Mouse (Mus musculus) kidney, embryonic 16.5 days (tissue): ENCODE results near the gene Slc22a4. TPM values are rescaled to one million over a fixed set of nuclear protein-coding genes. Genes with fewer than 3 reads are reported as not detected.
A peak's percentile ranks its signal among the peaks of the same experiment; 100 is the strongest.
"Not testable (repeated sequence)": the region's sequence is repeated elsewhere in the genome, so short reads cannot be mapped to it uniquely, and the experiment has no call there.

Experiments used
- ATAC-seq: fragments of 200-750 bp; cut with Nextera tagmentation; 2 replicates; pipeline ENCODE4 v1.8.0; 2017; ENCODE audit warnings: moderate TSS enrichment; ENCODE audit not compliant: low FRiP score, low TSS enrichment
- H3K27ac ChIP-seq: fragments of 300-500 bp; sonication (generic); 2 replicates; pipeline ENCODE4 v1.5.1; 2014; ENCODE audit warnings: low read length
- H3K27me3 ChIP-seq: fragments of 300-500 bp; sonication (generic); 2 replicates; pipeline ENCODE4 v1.6.1; 2014; ENCODE audit warnings: low read length, control low read depth, mixed read lengths; ENCODE audit not compliant: insufficient read depth
- H3K36me3 ChIP-seq: fragments of 300-500 bp; sonication (generic); 2 replicates; pipeline ENCODE4 v1.6.1; 2014; ENCODE audit warnings: low read length, control low read depth, mixed read lengths; ENCODE audit not compliant: insufficient read depth
- H3K4me1 ChIP-seq: fragments of 300-500 bp; sonication (generic); 2 replicates; pipeline ENCODE4 v1.6.1; 2014; ENCODE audit warnings: low read length, control low read depth, mixed read lengths; ENCODE audit not compliant: insufficient read depth
- H3K4me2 ChIP-seq: fragments of 300-500 bp; sonication (generic); replicated peaks from 2 replicates; pipeline ENCODE4 v1.6.1; 2014; ENCODE audit warnings: low read depth, low read length
- H3K4me3 ChIP-seq: fragments of 300-500 bp; sonication (generic); 2 replicates; pipeline ENCODE4 v1.5.1; 2014; ENCODE audit warnings: mild to moderate bottlenecking, low read length
- H3K9ac ChIP-seq: fragments of 300-500 bp; sonication (generic); replicated peaks from 2 replicates; pipeline ENCODE4 v1.6.1; 2014; ENCODE audit warnings: low read length
- H3K9me3 ChIP-seq: fragments of 300-500 bp; sonication (generic); 2 replicates; pipeline ENCODE4 v1.6.1; 2016; ENCODE audit warnings: low read length, control low read depth
- WGBS: fragments of 180-500 bp; shearing (Covaris S2); extraction: QIAGEN DNeasy Blood & Tissue Kit; methylation state at CpG from one replicate; pipeline ENCODE4 v1.1.7; 2014; 5-methylcytosine and 5-hydroxymethylcytosine counted together
- polyA plus RNA-seq: library from polyadenylated mRNA; unstranded; fragments of >200 nt; fragmentation: Nextera tagmentation; extraction: Ambion mirVana; gene quantifications from 2 replicates; pipeline ENCODE4 v1.2.1, GENCODE M21; 2015

Gene Slc22a4
- polyA plus RNA-seq, 1 experiment from 2014 or later = 1.00 TPM

GRCm38 (mm10) chr11:53992264-53992663 is 35.6 kb downstream of the Slc22a4 start:
- Histone ChIP-seq H3K36me3 (no peaks in the 10 kb centered on the region), H3K4me3 (no peak overlapping the region), H3K4me1 (no peaks in the 10 kb centered on the region), H3K27ac (no peak overlapping the region), H3K27me3 (no peaks in the 10 kb centered on the region; the same call in 1 of the 2 replicates), H3K9ac (no peak overlapping the region), H3K9me3 (no peaks in the 10 kb centered on the region), H3K4me2 (no peak overlapping the region)
- 74% methylated on average over 4 of the region's 4 CpGs for WGBS
- ATAC-seq = no peak

DNA sequence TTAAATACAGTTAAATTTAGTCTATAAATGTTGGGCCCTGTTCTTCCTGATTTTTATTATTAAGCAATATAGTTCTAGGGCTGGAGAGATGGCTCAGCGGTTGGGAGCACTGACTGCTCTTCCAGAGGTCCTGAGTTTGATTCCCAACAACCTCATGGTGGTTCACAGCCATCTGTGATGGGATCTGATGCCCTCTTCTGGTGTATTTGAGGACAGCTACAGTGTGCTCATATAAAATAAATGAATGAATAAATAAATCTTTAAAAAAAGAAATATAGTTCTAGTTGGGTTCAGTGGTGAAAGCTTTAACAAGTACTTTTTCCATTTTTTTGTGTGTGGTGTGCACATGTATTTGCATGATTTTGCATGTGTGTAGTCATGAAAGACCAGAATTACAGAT is 38.7 kb downstream of the Slc22a4 start:
- WGBS = 76% methylated on average over 1 of the region's 1 CpGs
- H3K27me3 ChIP-seq = no peaks in the 10 kb centered on the region
- ATAC-seq = no peak
- H3K27ac ChIP-seq = no peak overlapping the region
- no peak overlapping the region for H3K4me2 ChIP-seq
- H3K36me3 ChIP-seq = no peaks in the 10 kb centered on the region
- no peak overlapping the region for H3K4me3 ChIP-seq
- no peaks in the 10 kb centered on the region for H3K9me3 ChIP-seq
- H3K9ac ChIP-seq = no peak overlapping the region
- no peaks in the 10 kb centered on the region for H3K4me1 ChIP-seq

- 59% methylated on average over 4 of the region's 4 CpGs for WGBS
- no peak for ATAC-seq
- no peak overlapping the region for H3K27ac ChIP-seq
Measured at GRCm38 (mm10) chr11:53988081-53988480, 39.8 kb downstream of the Slc22a4 start.

DNA sequence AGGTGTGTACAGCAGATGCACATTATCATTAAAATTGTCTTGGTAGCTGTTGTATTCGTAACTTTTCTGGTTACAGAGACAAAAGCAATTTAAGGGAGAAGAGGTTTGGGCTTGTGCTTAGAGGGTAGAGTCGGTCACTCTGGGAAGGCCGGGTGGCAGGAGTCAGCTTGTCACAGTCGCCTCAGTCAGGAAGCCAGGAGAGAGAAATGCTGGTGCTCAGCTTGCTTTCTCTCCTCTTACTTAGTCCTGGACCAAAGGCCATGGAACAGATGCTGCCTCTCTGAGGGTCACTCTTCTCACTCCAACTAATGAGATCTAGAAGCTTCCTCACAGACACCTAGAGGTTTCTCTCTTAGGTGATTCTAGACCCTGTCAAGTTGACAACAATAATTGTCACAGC is 46.5 kb downstream of the Slc22a4 start:
- Histone ChIP-seq H3K9ac (no peak overlapping the region), H3K27ac (no peak overlapping the region), H3K4me3 (no peak overlapping the region), H3K9me3 (no peaks in the 10 kb centered on the region), H3K4me1 (peaks cover 9% of the 10 kb centered on the region; the same call in 1 of the 2 replicates), H3K4me2 (no peak overlapping the region), H3K27me3 (no peaks in the 10 kb centered on the region), H3K36me3 (no peaks in the 10 kb centered on the region)
- ATAC-seq = no peak
- WGBS = 84% methylated on average over 4 of the region's 4 CpGs

More at GRCm38 (mm10) chr11:53988081-53988480, 39.8 kb downstream of the Slc22a4 start:
- no peaks in the 10 kb centered on the region for H3K9me3 ChIP-seq
- no peak overlapping the region for H3K9ac ChIP-seq
- H3K4me1 ChIP-seq = no peaks in the 10 kb centered on the region
- H3K27me3 ChIP-seq = no peaks in the 10 kb centered on the region
- no peak overlapping the region for H3K4me3 ChIP-seq
- H3K36me3 ChIP-seq = no peaks in the 10 kb centered on the region
- no peak overlapping the region for H3K4me2 ChIP-seq

GRCm38 (mm10) chr11:53979788-53980621 is 47.9 kb downstream of the Slc22a4 start, which contains the start of gene Slc22a21:
TSS of gene Slc22a21 (minus strand) at chr11:53980332.
- H3K27me3 ChIP-seq = no peaks in the 10 kb centered on the region
- peak within 1 kb of the TSS; percentile 77 for H3K9ac ChIP-seq
- H3K36me3 ChIP-seq = no peaks in the 10 kb centered on the region
- H3K4me2 ChIP-seq = peak within 1 kb of the TSS; percentile 97
- H3K9me3 ChIP-seq = no peaks in the 10 kb centered on the region
- peak; percentile 98 for ATAC-seq
- peak within 1 kb of the TSS; percentile 71 for H3K4me3 ChIP-seq
- H3K27ac ChIP-seq = 0 out of 2 replicates have a peak within 1 kb of the TSS, but pooled peaks have one; percentile 65
- 3% methylated on average over 73 of the region's 73 CpGs for WGBS
- H3K4me1 ChIP-seq = peaks cover 9% of the 10 kb centered on the region; the same call in 1 of the 2 replicates

GRCm38 (mm10) chr11:53979456-53979787 is 48.5 kb downstream of the Slc22a4 start:
- under 1% methylated on average over 23 of the region's 23 CpGs for WGBS
- peak; percentile 32; the same call in 1 of the 2 replicates for ATAC-seq

GRCm38 (mm10) chr11:53977672-53978071 is 50.2 kb downstream of the Slc22a4 start:
- no peaks in the 10 kb centered on the region for H3K9me3 ChIP-seq
- no peaks in the 10 kb centered on the region for H3K36me3 ChIP-seq
- H3K4me3 ChIP-seq = no peak overlapping the region
- no peaks in the 10 kb centered on the region for H3K27me3 ChIP-seq
- WGBS = 88% methylated on average over 3 of the region's 3 CpGs
- H3K27ac ChIP-seq = no peak overlapping the region
- H3K4me1 ChIP-seq = peaks cover 9% of the 10 kb centered on the region; the same call in 1 of the 2 replicates
- no peak overlapping the region for H3K4me2 ChIP-seq
- no peak for ATAC-seq
- H3K9ac ChIP-seq = no peak overlapping the region

More at GRCm38 (mm10) chr11:53979456-53979787, 48.5 kb downstream of the Slc22a4 start:
- not testable (repeated sequence) for H3K27me3 ChIP-seq, H3K36me3 ChIP-seq, H3K27ac ChIP-seq, H3K4me1 ChIP-seq, H3K9me3 ChIP-seq
- Histone ChIP-seq H3K9ac (peak overlapping the region; percentile 77), H3K4me3 (peak overlapping the region; percentile 71), H3K4me2 (peak overlapping the region; percentile 97)

GRCm38 (mm10) chr11:53975559-53975958 is 52.3 kb downstream of the Slc22a4 start:
- Histone ChIP-seq H3K9me3 (no peaks in the 10 kb centered on the region), H3K4me1 (peaks cover 9% of the 10 kb centered on the region; the same call in 1 of the 2 replicates), H3K27me3 (no peaks in the 10 kb centered on the region), H3K4me3 (no peak overlapping the region), H3K4me2 (no peak overlapping the region), H3K27ac (no peak overlapping the region), H3K36me3 (no peaks in the 10 kb centered on the region), H3K9ac (no peak overlapping the region)
- ATAC-seq = no peak

DNA sequence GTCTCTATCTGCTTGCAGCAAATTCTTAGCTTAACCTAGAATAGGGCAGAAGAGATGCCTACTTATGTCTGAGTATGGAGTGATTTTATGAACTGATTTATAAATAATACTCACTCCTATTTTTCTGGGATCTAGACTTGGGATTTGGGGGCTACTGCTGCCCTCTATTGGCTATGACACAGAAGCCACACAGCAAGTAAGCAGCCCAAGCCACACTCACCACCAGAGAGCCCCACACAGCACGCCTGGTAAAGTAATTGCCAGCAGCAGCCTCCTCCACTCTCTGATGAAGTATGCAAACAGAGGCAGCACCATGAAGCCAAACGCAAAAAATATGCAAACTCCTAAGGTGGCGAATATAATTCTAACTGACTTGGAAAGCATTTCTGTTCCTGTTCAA is 68.9 kb downstream of the Slc22a4 start:
- H3K9ac ChIP-seq = no peak overlapping the region
- no peak overlapping the region for H3K4me2 ChIP-seq
- ATAC-seq = no peak
- no peaks in the 10 kb centered on the region for H3K27me3 ChIP-seq
- no peaks in the 10 kb centered on the region for H3K9me3 ChIP-seq
- 48% methylated on average over 3 of the region's 3 CpGs for WGBS
- no peak overlapping the region for H3K27ac ChIP-seq
- H3K4me3 ChIP-seq = no peak overlapping the region
- H3K4me1 ChIP-seq = no peaks in the 10 kb centered on the region
- H3K36me3 ChIP-seq = no peaks in the 10 kb centered on the region

DNA sequence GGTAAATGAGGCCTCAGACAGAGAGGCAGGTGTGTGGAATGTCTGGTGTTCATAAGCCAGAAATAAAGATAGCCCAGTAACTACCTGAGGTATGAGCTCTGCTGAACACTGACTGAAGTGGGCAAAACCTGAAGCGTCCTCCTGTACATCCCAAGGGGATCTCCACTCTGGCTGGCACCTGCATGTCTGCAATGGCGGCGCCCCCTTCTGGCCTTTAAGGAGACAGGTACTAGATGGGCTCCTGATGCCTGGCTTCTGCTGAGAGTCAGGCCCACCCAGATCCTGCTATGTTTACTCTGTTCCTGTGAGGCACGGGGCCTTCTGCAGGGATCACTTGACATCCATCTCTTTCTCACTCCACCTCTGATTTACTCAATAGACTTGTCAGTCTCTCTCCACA is 69.7 kb downstream of the Slc22a4 start:
- not testable (repeated sequence) for H3K9me3 ChIP-seq, ATAC-seq, H3K4me3 ChIP-seq, H3K4me2 ChIP-seq, H3K36me3 ChIP-seq, H3K9ac ChIP-seq, H3K27ac ChIP-seq, H3K4me1 ChIP-seq, H3K27me3 ChIP-seq
- 32% methylated on average over 4 of the region's 4 CpGs for WGBS
